Mouse (Mus musculus) cortical plate, adult 2 months (tissue): ENCODE measurements around the gene Rbl2. TPM values are rescaled to one million over a fixed set of nuclear protein-coding genes. Genes with fewer than 3 reads are reported as not detected.

Experiments
- H3K27ac ChIP-seq: fragments of 200-500 bp; 2 replicates; pipeline ENCODE4 v1.5.1; 2012; ENCODE audit warnings: low read length, control low read depth, inconsistent platforms; ENCODE audit not compliant: insufficient read depth
- H3K4me1 ChIP-seq: fragments of 200-500 bp; 2 replicates; pipeline ENCODE4 v1.6.1; 2011; ENCODE audit warnings: low read length; ENCODE audit not compliant: control insufficient read depth, insufficient read depth
- H3K4me3 ChIP-seq: fragments of 200-500 bp; 2 replicates; pipeline ENCODE4 v1.5.1; 2011; ENCODE audit warnings: mild to moderate bottlenecking, low read length, control low read depth; ENCODE audit not compliant: insufficient read depth
- CTCF ChIP-seq: fragments of 200-500 bp; IDR thresholded peaks from 2 replicates; pipeline ENCODE4 v1.5.1; 2011; ENCODE audit warnings: mild to moderate bottlenecking, control low read depth, low read length; ENCODE audit not compliant: insufficient read depth; ENCODE audit errors: extremely low read depth
- POLR2A ChIP-seq: fragments of 200-500 bp; IDR thresholded peaks from 2 replicates; pipeline ENCODE4 v1.6.1; 2011; ENCODE audit warnings: mild to moderate bottlenecking, low read length, control low read depth; ENCODE audit not compliant: insufficient read depth; ENCODE audit errors: extremely low read depth
- polyA plus RNA-seq: library from polyadenylated mRNA; depleted of rRNA; stranded (reverse); fragments of >200 nt; gene quantifications from 2 replicates; pipeline ENCODE4 v1.2.3, GENCODE M21; 2012; rRNA removed

Rbl2 gene
- polyA plus RNA-seq, 1 experiment = 40.1 TPM

DNA sequence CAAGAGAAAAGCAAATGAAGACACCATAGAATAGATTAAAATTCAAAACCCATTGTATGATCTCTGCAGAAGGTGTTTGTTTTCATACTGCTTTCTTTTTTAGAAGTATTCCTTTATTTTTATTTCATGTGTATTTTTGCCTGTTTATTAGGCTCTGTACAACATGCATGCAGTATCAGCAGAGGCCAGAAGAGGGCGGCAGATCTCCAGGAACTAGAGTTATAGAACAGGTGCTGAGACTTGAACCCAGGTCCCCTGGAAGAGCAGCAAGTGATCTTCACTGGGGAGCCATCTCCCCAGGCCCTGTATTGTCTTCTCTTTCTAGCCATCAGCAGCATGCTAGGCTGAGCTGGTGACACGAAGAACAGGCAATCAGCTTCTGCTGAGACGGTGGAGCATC lies 84.0 kb downstream of the Rbl2 start:
- Histone ChIP-seq H3K4me1 (no peaks in the 10 kb centered on the region), H3K4me3 (no peak overlapping the region), H3K27ac (no peak overlapping the region)
- no peak for TF ChIP-seq POLR2A
- 0 out of 2 replicates have a peak, but pooled peaks have one; percentile 1 for TF ChIP-seq CTCF

- TF ChIP-seq POLR2A (no peak), CTCF (0 out of 2 replicates have a peak, but pooled peaks have one; percentile 10)
- no peak overlapping the region for H3K4me3 ChIP-seq
- H3K4me1 ChIP-seq = no peaks in the 10 kb centered on the region
- H3K27ac ChIP-seq = no peak overlapping the region
These were observed 84.7 kb downstream of the Rbl2 start for GRCm38 (mm10) chr8:91154564-91154963.

DNA sequence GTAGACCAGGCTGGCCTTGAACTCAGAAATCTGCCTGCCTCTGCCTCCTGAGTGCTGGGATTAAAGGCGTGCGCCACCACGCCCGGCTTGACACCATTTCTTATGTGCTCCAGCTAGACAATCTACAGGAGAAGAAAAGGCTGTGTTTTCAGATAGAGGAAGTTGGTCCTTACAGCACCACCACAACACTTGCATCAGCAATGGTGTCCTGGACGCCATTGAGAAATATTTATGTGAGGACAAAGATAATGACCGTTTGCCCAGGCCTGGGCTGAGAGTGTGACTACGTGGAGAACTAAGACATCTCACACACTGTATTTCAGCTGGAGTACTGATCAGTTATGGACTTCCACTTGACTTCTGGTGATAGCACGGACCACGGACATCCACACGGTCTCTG lies 88.8 kb downstream of the Rbl2 start:
- no peak overlapping the region for H3K27ac ChIP-seq
- TF ChIP-seq CTCF (no peak), POLR2A (no peak)
- no peaks in the 10 kb centered on the region for H3K4me1 ChIP-seq
- H3K4me3 ChIP-seq = no peak overlapping the region

GRCm38 (mm10) chr8:91159959-91160800 lies 90.3 kb downstream of the Rbl2 start:
- H3K4me1 ChIP-seq = no peaks in the 10 kb centered on the region
- TF ChIP-seq CTCF (no peak), POLR2A (no peak)
- H3K27ac ChIP-seq = no peak overlapping the region
- no peak overlapping the region for H3K4me3 ChIP-seq

DNA sequence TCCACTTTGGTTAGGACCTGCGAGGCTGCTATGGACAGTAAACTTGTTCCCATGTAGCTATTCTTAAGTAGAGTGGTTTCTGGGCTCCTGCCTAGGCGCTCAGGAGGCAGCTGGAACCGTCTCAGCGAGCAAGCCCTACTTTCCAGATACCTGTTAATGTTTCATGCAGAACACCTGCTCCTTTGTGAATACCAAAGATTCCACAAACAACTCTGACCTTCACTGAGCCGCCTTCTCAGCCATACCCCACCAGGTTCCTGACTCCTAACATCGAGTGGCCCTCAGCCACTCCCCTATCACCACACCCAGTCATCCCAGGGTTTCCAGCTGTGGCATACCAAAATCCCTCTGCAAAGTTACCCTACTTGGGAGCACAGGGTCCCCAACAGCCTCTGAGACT lies 100.3 kb downstream of the Rbl2 start:
- no peaks in the 10 kb centered on the region for H3K4me1 ChIP-seq
- H3K27ac ChIP-seq = no peak overlapping the region
- TF ChIP-seq POLR2A = no peak
- TF ChIP-seq CTCF = no peak
- no peak overlapping the region for H3K4me3 ChIP-seq

DNA sequence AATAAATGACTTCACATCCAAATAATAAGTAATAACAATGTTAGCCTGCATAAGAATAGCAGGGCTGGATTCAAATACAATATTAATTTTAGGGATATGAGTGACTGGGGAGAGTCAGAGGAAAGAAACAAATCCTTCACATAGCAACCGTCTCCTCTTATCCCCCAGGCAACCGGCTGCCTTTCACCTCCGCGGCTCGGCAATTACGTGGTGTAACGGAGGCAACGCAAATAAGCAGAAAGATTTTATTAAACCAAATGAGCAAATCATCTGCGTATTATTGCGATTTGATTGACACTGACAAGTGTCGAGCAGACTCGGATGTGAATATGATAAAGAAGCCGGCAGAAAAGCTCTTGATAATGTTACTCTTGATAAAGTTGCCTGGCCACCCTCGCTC lies 101.1 kb downstream of the Rbl2 start:
- Histone ChIP-seq H3K4me3 (no peak overlapping the region), H3K27ac (no peak overlapping the region), H3K4me1 (no peaks in the 10 kb centered on the region)
- TF ChIP-seq POLR2A = no peak
- TF ChIP-seq CTCF = no peak

DNA sequence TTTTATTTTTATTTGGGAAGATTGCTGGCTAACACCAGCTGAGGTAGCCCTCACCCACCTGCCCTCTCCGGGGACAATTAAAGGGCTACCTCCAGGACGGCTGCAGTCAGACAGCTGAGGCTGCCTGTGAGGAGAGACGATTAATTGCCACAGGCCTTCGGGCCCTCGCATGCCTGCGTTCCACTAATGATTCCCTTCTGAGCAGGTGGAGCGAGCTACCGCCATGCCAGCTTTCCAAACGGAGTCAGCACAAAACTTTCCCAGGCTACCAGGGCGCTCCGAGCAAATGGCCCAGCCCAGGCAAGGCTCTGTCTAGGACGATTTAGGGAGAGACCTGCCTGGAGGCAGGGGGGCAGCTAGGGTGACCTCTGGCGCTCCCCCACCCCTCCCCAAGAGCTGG lies 101.7 kb downstream of the Rbl2 start:
- TF ChIP-seq POLR2A (no peak), CTCF (no peak)
- Histone ChIP-seq H3K4me3 (no peak overlapping the region), H3K4me1 (no peaks in the 10 kb centered on the region), H3K27ac (no peak overlapping the region)

Other genes with a start within 250 kb of the Rbl2 start
- 291 and 305 TPM in 2 replicates for gene Chd9, start 241.7 kb upstream of the Rbl2 start, polyA plus RNA-seq
- gene Aktip, start 129.9 kb downstream of the Rbl2 start, polyA plus RNA-seq = 113 and 120 TPM in 2 replicates
- 7.8 and 8.1 TPM in 2 replicates for gene Rpgrip1l, start 243.2 kb downstream of the Rbl2 start, polyA plus RNA-seq
- gene Fto, start 243.5 kb downstream of the Rbl2 start, polyA plus RNA-seq = 119 and 123 TPM in 2 replicates